Mouse (Mus musculus) ovary, postnatal 10 days (tissue): ENCODE results near the gene Vpreb1.
"Not testable (repeated sequence)": the region's sequence is repeated elsewhere in the genome, so short reads cannot be mapped to it uniquely, and the experiment has no call there.

Experiments
- DNase-seq: peaks from one replicate; pipeline ENCODE4 v3.0.0; 2022; ENCODE audit warnings: low spot score

Gene Vpreb1

GRCm38 (mm10) chr16:16870617-16871331, at the start of gene Vpreb1, which contains the start of gene Top3b:
Vpreb1 (minus strand) TSS chr16:16870843.
Top3b (plus strand) TSS chr16:16870736.
- DNase-seq = peak; percentile 64

- no peak for DNase-seq
These were observed 47.9 kb upstream of the Vpreb1 start for GRCm38 (mm10) chr16:16918441-16919117.

- DNase-seq = no peak
These were observed 42.8 kb upstream of the Vpreb1 start for GRCm38 (mm10) chr16:16913440-16913839.

- DNase-seq = peak; percentile 24
These were observed 41.3 kb upstream of the Vpreb1 start for GRCm38 (mm10) chr16:16911641-16912597.

DNA sequence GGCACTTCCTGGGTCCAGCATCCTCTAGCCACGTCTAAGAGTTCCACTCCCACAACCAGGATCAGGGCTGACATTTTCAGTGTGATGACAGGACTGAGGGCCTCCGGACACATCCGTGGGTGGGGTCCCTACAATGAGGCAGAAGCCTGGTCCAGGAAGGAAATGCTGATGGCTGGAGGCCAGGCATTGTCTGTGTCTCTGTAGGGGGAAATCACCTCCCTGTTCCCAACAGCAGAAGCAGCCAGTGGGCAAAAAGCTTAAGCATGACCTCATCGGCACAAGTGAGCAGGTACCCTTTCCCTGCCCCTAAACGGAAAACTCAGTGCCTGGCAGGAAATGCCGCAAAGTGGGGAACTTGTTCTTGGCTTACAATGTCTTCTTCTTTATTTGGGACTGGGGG, 37.2 kb upstream of the Vpreb1 start:
- DNase-seq = no peak

DNA sequence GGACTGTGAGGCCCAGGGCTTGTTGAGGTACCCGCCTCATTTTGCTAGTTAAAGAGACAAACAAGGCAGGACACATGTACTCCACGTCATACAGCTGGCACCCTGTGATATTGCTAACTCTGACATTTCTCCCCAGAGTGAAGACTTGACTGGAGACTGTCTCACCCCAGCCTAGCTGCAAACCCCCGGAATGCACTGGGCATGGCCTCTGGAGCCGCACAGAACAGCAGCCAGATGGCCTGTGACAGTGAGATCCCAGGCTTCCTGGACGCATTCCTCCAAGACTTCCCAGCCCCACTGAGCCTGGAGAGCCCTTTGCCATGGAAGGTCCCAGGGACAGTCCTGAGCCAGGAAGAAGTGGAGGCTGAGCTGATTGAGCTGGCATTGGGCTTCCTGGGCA, 32.5 kb upstream of the Vpreb1 start:
- DNase-seq = no peak

DNA sequence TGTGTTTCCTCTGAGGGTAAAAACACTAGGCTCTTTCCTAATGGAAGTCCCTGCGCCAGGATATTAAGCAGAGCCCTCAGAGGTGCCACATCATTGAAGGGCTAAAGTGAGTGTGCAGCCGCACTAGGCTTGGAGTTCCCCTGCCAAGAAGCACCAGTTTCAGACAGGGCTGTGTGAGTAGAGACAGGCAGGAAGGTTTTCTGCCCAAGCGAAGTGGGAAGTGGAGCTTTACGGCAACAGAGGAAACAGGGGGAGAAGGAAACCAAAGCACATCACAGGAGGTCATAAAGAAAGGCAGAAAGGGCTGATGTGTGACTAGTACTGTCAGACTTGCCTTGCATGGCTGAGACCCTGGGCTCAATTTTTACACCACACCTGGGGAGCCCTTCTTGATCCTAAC, 31.7 kb upstream of the Vpreb1 start:
- no peak for DNase-seq

- DNase-seq = no peak
These were observed 26.5 kb upstream of the Vpreb1 start for GRCm38 (mm10) chr16:16897056-16897584.

DNA sequence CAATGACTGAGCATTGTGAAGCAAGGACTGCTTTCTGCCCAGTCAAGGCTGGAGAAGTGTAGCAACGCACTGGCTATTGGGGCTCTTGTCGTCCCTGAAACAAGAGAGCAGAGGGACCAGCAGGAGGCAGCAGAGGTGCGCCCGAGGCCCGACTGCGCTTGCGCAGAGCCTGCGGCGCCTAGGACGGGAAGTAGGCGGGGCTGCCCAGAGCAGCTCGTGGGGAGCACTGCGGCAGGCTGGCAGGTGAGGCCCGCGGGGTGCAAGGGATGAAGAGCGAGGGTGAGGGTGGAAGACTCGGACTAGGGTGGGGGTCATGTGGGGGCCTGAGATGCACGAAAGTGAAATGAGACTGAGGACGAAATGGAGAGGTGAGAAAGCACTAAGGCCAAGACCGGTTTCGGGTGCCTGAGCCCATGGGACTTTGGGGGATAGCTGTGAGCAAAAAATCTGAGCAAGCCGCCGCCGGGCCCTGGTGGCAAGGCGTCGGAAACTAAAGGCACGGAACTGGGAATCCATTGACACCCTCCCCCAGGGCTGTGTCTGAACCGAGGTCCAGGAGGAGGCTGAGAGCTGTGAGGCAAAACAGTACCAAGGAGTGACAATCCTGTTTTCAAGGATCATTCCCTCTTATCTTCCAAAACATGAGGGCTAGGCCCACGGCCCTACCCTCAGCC, 25.9 kb upstream of the Vpreb1 start, which contains the start of gene Ppm1f:
Ppm1f (plus strand) TSS at position 88 of the 674 bp plus-strand sequence.
- peak; percentile 97 for DNase-seq

GRCm38 (mm10) chr16:16896015-16896381, 25.4 kb upstream of the Vpreb1 start:
- DNase-seq = no peak

- no peak for DNase-seq
These were observed 21.7 kb upstream of the Vpreb1 start for GRCm38 (mm10) chr16:16892366-16892765.

GRCm38 (mm10) chr16:16888341-16888740, 17.7 kb upstream of the Vpreb1 start:
- no peak for DNase-seq

GRCm38 (mm10) chr16:16879025-16879424, 8.4 kb upstream of the Vpreb1 start:
- no peak for DNase-seq

GRCm38 (mm10) chr16:16870241-16870616, 414 bp downstream of the Vpreb1 start:
- DNase-seq = no peak

GRCm38 (mm10) chr16:16865696-16866561, 4.7 kb downstream of the Vpreb1 start:
- no peak for DNase-seq

DNA sequence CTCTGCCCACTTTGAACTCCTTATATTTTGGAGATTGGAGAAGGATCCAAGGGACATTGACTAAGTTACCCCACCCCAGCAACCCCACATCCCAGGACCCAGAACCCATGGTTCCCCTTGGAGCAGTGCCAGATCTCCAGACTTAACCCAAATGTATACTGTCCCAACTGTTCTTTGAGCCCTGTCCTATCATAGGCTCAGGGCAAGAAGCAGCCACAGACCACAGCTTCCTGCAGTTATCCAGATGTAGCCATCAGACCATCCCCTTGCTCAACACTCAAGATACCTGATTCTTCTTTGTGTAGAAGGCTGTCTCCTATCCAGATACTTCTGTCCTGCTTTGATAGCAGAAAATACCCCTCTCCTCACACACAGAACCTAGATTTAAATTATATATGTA, 5.4 kb downstream of the Vpreb1 start:
- DNase-seq = no peak

DNA sequence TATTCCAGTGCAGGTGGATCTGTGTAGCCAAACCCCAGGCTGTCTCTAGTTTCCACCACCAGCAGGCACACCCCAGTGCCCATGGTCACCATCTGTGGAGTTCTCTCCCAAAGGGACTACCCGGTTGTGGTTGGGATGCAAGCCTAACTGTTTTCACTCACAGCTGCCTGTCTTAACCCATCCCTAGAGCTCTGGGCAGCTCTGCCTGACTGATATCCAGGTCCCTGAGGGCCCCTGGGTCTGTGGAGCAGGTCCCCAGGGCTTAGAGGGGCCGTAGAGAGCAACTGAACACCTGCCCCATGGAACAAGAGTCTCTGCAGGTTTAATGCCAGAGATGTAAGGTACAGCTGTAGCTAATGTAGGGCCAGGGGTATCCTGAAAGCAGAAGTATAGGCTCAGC, 6.7 kb downstream of the Vpreb1 start, which contains the start of gene Igll1:
Igll1 (minus strand) TSS at position 8 of the 400 bp plus-strand sequence.
- no peak for DNase-seq

DNA sequence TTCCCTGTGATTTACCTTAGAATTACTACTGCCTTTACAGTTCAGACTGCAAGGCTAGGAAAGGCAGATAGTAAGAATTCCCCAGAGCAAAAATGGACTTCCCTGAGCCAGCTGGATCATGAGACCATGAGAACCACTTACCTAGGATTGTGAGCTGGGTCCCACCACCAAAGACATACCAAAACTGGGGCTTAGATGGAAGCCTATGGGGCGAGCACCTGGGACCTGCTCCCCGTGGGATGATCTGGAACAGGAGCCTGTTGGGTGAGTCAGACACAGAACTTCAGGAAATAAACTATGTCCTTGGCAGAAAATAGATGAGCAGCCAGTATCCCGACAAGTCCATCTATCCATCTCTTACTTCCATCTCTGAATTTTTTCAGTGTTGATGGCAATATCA, 8.4 kb downstream of the Vpreb1 start:
- no peak for DNase-seq

DNA sequence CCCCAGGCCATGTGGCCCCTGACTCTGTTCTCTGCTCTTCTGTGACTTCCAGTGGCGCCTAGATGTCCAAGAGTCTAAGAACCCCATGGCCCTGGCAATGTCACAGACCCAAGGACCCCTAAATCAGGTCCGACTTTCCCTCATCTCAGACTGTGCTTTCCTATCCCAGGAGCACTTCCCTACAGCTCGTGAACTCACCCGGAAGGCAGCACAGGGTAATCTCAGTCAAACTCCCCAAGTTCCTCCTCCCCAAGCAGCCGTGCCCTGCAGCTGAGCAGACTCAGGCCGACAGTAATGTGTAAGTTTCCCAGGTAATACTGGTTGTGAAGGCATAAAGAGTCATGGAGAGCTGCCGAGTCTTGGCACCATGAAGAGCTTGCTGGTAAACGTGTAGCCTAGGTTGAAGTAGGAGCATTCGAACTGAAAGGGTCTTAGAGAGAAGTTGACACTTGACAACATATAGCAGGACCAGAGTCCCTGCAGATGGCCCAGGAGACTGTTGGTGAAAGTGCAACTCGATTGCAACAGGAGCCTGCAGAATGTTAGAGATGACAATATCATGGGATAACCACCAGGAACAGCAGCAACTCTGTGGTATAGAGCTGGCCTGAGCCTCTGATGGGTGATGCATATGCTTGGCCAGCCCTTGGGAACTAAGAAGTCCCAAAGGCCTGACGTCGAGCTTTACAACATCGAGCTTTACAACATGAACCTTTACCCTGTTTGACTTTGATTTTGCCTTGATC, 13.7 kb downstream of the Vpreb1 start:
- no peak for DNase-seq

DNA sequence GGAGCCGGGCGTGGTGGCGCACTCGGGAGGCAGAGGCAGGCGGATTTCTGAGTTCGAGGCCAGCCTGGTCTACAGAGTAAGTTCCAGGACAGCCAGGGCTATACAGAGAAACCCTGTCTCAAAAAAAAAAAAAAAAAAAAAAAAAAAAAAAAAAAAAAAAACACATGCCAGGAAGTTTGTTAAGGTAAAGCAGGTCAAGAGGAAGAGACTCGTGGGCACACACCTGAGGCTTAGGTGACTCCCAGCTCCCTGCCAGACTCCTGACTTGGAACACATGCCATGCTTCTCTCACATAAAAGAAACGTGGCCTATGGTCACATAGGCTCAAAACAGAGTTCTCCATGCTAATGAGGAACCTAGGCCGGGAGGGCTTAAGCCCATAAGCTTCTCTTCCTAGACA, 14.6 kb downstream of the Vpreb1 start:
- DNase-seq = not testable (repeated sequence)
